Comparison of ENCODE assay signal across 28 mouse cellular contexts in the genomic region with DNA sequence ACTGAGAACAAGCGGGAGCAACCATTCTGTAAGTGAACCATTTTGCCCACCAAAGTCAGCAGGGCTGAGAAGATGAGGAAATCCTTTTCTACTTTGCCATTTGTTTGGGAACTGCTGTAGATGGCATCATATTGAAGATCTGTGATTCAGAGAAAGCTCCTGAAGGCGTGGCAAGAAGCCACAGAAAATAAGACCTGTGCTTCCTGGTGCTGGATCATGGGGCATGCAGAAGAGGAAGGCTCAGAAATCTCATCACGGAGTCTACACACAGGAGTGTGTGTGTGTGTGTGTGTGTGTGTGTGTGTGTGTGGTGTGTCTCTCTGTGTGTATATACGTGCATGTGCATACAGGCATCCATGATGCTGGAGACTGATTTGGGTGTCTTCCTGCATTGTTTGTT.
"Had no signal": no experiment of that assay in that cellular context is flagged by ENCODE, and none has a peak within 500 bp of the region (broad histone marks: within the 10 kb centered on the region; RNA-seq: fewer than 3 reads in every experiment).

No protein-coding gene starts in this region.

- DNase-seq: gastrocnemius, adult 2 months; gastrocnemius, postnatal 10 days; gastrocnemius, postnatal 36 days; heart, adult 11 months; heart, adult 2 months; heart, postnatal 14 days; heart, postnatal 4 days; kidney, adult 11 months; kidney, adult 2 months; kidney, adult 9 months; kidney, postnatal 14 days; kidney, postnatal 4 days; liver; liver, embryonic 13.5 days had no signal

- H3K4me3 ChIP-seq: gastrocnemius, adult 2 months; heart, adult 2 months; heart, embryonic 13.5 days; heart, embryonic 15.5 days; hindbrain, embryonic 13.5 days; hindbrain, embryonic 15.5 days; kidney, embryonic 15.5 days; layer of hippocampus, adult 2 months; left cerebral cortex, adult 2 months; limb, embryonic 10.5 days; limb, embryonic 12.5 days; liver, embryonic 13.5 days; liver, embryonic 15.5 days had no signal

- H3K4me2 ChIP-seq: heart, embryonic 13.5 days; heart, embryonic 15.5 days; hindbrain, embryonic 13.5 days; hindbrain, embryonic 15.5 days; kidney, embryonic 15.5 days; limb, embryonic 12.5 days; liver, embryonic 11.5 days; liver, embryonic 13.5 days; liver, embryonic 15.5 days had no signal

- H3K9ac ChIP-seq: heart, embryonic 13.5 days; heart, embryonic 15.5 days; hindbrain, embryonic 13.5 days; hindbrain, embryonic 15.5 days; kidney, embryonic 15.5 days; limb, embryonic 12.5 days; liver, embryonic 13.5 days; liver, embryonic 15.5 days had no signal

- H3K9me3 ChIP-seq: heart, embryonic 15.5 days; hindbrain, embryonic 13.5 days; hindbrain, embryonic 15.5 days; kidney, embryonic 15.5 days; limb, embryonic 10.5 days; limb, embryonic 12.5 days; liver, embryonic 13.5 days; liver, embryonic 15.5 days had no signal

- ATAC-seq: hindbrain, postnatal 0 days; intestine, embryonic 16.5 days had no signal

- H3K36me3 ChIP-seq: heart, embryonic 15.5 days; hindbrain, embryonic 13.5 days; hindbrain, embryonic 15.5 days; kidney, embryonic 15.5 days; limb, embryonic 10.5 days; limb, embryonic 12.5 days; liver, embryonic 13.5 days; liver, embryonic 15.5 days had no signal

- H3K27ac ChIP-seq: gastrocnemius, adult 2 months; heart, adult 2 months; heart, embryonic 13.5 days; heart, embryonic 15.5 days; hindbrain, embryonic 13.5 days; hindbrain, embryonic 15.5 days; hindbrain, postnatal 0 days; kidney, embryonic 15.5 days; kidney, postnatal 0 days; left cerebral cortex, adult 2 months; limb, embryonic 10.5 days; limb, embryonic 12.5 days; liver, embryonic 13.5 days; liver, embryonic 15.5 days had no signal

- H3K4me1 ChIP-seq: hindbrain, embryonic 13.5 days; hindbrain, embryonic 15.5 days; liver, embryonic 13.5 days; liver, embryonic 15.5 days had no signal

- H3K27me3 ChIP-seq: heart, embryonic 13.5 days; heart, embryonic 15.5 days; hindbrain, embryonic 13.5 days; hindbrain, embryonic 15.5 days; kidney, embryonic 15.5 days; limb, embryonic 12.5 days; liver, embryonic 13.5 days; liver, embryonic 15.5 days had no signal
